Mouse (Mus musculus): ENCODE measurements around the gene Rnaseh2c.

The Rnaseh2c gene

DNA sequence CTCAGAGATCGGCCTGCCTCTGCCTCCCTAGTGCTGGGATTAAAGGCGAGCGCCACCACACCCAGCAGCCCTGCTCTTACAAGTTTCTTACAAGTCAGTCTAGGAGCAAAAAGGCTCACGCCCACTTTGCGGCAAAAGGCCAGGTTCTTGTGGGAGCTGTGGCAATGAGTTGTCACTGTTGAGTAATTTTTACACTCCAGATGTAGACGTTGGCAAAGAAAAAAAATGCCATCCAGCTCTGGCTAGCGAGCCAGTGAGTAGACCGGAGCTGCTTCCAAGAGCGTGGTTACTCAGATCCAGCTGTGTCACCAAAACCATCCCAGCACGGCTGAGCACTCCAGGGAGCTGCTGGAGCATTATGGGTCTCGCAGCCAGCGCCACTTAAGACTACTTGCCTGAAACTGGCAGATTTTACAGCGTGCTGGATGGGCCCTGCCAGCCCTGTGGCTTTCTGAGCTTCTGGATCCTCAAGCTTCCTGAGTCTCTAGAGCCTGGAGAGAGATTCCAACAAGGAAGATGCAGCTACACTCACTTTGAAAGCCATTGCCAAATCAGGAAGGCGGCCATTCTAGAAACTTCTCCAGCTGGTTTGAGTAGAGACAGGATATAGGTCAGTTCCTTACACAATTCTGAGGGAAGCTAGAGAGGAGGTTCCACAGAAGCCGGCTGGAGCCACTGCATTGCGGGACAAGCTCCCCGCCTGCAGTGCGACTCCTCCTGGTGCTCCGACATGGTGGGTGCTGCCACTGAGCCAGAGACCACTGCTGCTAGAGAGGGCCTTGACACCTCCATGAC is 29.1 kb upstream of the Rnaseh2c start:
- DNase-seq (ENCODE audit: low read depth in 2 of 2, low spot score in 2 of 2), result no peak

DNA sequence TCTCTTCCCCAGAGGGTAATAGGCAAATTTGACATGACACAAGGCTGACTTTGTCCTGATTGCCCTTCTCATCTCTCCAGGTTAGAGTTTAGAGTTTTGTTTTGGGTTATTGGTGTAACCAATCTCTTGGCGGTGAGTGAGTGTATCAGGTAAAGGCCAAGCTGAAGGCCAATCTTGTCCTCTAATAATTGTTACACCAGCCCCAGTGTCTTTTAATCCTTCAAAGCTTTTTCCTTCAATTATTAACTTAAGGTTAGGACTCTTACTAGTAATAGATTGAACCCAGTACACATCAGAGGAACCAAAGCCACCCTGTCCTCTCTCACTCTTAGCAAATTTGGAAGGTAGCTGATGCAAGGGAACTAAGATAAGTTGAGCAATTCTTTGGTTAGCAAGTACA is 26.3 kb upstream of the Rnaseh2c start:
- DNase-seq (ENCODE audit: low read depth in 2 of 2, low spot score in 2 of 2), result no peak

DNA sequence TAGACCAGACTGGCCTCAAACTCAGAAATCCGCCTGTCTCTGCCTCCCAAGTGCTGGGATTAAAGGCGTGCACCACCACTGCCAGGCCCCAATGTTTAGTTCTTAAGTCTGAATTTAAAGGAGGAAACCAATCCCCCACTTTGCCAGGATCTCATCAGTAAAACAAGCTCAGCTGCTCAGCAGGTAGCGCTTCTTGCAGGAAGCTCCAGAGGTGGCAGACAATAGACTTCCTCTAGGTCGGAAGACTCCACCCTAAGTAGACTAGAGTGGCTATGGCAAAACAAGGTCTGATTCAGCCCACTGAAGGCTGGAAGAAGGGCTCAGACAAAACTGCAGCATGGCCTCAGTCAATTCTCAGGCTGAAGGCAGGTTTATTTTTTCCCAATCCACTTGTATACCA is 21.7 kb upstream of the Rnaseh2c start:
- DNase-seq (ENCODE audit: low read depth in 2 of 2, low spot score in 2 of 2), result no peak

DNA sequence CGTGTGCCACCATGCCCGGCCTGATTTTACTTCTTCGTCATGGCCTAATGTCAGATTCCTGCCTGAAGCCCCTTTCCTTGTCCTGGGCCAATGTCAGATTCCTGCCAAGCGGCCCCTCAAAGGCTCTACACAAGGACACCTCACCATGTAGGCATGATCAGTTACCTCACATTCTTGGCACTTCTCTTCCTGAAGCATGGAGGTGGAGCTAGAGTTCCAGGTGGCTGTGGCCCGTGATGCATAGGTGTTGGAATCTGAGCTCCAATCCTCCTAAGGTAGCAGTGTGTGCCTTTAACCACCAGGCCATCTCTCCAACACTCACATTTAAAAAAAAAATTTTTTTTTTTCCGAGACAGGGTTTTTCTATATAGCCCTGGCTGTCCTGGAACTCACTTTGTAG is 20.9 kb upstream of the Rnaseh2c start:
- DNase-seq (ENCODE audit: low read depth in 2 of 2, low spot score in 2 of 2), result no peak

DNA sequence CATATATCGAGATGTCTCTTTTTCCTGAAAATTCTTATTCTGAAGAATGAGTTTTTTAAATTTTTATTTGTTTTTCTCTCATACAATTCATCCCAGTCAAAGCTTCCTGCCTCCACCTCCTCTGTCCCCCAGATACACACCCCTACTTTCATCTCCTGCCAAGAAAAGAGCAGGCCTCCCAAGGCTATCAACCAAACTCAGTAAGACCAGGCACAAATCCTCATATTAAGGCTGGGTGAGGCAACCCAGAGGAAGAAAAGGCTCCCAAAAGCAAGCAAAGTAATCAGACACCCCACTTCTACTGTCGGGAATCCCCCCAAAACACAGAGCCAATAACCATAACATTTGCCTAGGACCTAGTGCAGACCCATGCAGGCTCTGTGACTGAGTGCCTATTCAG is 19.7 kb upstream of the Rnaseh2c start:
- no peak for DNase-seq (ENCODE audit: low read depth in 2 of 2, low spot score in 2 of 2)

DNA sequence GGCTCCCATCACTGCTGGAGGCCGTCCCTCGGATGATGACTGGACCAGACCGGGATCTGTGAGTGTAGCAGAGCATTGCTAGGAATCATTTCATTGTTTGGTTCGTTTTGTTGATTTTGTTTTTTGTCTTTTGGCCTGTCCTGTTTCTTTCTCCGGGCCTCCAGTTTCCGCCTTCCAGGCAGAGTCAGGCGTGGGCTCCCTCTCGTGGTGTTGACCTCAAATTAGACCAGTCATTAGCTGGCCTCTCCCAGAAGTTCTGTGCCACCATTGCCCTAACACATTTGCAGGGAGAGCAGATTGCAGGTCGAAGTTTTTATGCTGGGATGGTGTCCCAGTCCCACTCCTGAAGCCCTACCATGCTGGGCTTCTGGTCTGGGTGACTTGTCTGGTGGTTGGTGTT is 12.5 kb upstream of the Rnaseh2c start:
- no peak for DNase-seq (ENCODE audit: low read depth in 2 of 2, low spot score in 2 of 2)

DNA sequence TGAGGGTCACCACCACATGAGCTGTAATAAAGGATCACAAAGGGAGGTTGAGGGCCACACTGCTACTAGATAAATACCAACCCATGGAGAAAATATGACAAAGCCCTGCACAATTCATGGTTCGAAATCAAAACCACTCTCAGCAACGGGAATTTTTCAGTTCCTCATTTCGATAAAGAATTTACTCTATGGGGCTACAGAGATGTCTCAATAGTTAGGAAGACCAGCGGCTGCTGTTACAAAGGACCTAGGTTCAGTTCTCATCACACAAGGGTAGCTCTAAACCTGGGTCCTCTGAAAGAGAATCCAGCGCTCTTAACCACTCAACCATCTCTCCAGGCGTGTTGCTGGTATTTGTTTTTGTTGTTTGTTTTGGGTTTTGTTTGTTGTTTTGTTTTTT is 9.8 kb upstream of the Rnaseh2c start:
- DNase-seq (ENCODE audit: low read depth in 2 of 2, low spot score in 2 of 2), result no peak

DNA sequence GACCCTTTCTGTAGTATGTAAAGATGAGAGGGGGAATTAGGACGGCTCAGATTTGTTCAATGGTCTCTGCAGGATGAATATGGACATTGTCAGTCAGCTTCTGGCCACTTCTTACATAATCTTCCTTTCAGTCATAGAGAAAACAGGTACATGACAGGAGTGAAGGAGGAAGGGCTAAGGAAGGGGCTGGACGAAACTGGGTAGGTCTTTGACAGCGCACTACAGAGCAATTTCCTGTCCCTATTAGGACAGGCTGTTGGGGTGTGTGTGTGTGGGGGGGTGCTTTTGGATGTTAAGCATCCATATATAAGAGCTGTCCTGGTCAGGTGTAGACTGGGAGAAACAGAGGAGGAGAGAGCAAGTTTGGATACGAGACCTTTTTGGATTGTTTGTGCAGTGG is 2.4 kb upstream of the Rnaseh2c start:
- no peak for DNase-seq (ENCODE audit: low read depth in 2 of 2, low spot score in 2 of 2)

DNA sequence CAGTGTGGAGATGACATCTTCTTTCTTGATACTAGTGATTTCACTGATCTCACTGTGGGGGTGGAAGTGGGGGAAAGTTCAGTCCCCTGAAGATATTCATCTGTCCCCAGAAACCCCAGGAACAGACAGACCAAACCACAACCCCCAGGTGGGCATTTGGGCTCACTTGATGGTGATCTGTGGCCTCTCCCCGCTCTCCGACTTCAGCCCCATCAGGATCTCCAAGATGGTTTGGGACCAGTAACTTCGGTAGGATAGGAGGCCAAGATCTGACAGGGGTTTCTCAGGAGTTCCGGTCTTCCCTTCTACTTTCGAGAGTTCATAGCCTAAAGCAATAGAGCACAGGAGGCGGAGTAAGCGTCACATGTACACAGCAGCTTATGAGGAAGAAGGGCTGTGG is 2.0 kb downstream of the Rnaseh2c start:
- no peak for DNase-seq (ENCODE audit: low read depth in 2 of 2, low spot score in 2 of 2)

DNA sequence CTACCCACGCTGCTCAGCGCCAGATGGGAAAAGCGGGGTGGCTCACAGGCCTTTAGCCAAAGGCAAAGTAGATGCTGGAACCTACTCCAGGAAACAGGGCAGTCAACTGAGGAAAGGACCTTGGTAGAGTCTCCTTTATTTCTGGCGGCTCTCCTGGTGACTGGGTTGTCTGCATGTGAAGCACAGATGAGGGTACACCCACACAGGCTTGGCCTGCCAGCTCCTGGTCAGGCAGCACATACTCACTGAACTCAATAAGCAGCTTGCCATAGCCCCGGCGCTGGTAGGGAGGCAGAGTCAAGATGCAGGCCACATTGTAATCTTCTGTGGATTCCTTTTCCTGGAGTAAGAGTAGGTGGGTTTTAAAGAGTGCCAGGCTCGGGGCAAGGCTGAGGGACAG is 3.5 kb downstream of the Rnaseh2c start:
- no peak for DNase-seq (ENCODE audit: low read depth in 2 of 2, low spot score in 2 of 2)

DNA sequence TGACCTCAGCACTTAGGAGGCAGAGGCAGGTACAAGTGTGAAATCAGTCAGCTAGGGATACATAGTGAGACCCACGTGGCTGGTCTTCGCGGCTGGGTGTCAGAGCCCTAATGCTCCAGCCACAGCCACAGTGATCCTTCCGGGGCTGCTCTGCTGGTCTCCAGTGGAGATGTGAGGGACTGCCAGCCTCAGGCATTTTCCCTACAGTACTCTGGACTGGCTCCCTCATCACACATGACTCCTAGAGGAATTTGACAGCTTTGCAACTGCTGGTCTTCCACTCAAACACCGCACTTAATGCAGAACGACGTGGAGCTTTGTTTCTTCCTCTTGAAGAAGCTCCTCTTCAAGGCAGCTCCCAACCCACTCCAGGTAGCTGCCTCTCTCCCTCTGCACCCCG is 4.5 kb downstream of the Rnaseh2c start:
- no peak for DNase-seq (ENCODE audit: low read depth in 2 of 2, low spot score in 2 of 2)

DNA sequence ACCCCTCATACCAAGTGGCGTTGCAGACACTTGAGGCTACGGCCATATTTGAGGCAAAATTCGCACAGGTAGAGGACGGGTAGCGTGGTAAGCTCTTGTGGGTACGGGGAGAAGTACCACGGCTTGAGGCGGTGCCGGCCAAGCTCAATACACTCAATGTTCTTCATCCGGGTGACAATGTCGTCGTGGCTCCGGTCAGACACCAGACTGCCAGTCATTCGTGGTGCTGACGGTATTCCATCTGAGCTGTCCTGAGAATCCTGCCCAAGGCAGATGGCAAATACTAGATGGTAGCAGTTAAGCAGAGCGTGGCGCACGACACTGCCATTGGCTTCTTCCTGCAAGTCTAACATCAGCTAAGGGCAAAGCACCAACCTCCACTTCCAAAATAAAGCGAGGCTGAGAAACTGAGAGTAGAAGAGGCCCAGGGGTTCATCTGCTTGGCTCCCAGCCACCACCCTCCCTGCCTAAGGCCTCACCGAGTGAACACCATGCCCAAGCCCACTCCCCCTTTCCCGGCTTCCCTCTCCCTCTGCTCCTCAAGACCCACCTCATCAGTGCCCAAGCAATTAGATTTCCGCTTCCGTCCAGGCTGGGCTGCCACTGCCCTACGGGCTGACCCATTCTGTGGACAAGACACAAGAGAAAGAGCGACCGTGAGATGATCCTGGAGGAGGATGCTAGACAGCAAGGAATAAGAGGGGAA is 6.2 kb downstream of the Rnaseh2c start:
- no peak for DNase-seq (ENCODE audit: low read depth in 2 of 2, low spot score in 2 of 2)

DNA sequence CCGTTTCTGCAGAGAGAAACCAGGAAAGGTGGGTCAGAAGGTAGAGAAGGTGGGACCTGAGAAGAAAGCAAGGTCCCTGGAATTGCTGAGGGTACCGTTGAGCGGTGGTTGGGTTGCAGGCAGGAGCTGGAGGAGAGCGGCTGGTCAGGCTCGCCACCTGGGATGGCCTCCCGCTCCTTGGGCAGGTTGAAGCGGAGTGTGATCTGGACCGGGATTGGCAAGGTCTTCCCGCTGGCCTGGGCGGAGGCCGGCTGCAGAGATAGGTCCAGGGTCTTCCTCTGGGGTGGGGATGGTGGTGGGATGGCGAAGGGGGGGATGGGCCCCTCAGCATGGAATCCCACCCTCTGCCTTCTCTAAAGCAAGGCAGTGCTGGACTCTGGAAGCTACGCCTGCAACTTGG is 7.0 kb downstream of the Rnaseh2c start:
- no peak for DNase-seq (ENCODE audit: low read depth in 2 of 2, low spot score in 2 of 2)

DNA sequence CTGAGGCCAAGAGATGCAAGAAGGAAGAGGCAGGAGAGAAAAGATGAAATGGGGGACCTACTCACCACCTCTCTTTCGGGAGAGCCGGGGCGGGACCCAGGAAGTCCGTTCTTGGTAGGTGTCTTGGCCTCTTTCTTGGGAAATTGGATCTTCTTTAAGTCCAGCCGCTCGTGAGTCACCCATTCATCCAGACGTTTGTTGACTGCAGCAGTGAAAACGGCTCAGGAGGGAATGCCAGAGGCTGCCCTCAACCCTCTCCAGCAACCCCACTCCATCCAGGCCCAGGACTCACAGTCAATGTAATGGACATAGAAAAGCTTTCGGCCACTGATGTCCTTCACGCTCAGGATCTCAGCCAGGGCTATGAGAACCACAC is 7.5 kb downstream of the Rnaseh2c start:
- no peak for DNase-seq (ENCODE audit: low read depth in 2 of 2, low spot score in 2 of 2)

DNA sequence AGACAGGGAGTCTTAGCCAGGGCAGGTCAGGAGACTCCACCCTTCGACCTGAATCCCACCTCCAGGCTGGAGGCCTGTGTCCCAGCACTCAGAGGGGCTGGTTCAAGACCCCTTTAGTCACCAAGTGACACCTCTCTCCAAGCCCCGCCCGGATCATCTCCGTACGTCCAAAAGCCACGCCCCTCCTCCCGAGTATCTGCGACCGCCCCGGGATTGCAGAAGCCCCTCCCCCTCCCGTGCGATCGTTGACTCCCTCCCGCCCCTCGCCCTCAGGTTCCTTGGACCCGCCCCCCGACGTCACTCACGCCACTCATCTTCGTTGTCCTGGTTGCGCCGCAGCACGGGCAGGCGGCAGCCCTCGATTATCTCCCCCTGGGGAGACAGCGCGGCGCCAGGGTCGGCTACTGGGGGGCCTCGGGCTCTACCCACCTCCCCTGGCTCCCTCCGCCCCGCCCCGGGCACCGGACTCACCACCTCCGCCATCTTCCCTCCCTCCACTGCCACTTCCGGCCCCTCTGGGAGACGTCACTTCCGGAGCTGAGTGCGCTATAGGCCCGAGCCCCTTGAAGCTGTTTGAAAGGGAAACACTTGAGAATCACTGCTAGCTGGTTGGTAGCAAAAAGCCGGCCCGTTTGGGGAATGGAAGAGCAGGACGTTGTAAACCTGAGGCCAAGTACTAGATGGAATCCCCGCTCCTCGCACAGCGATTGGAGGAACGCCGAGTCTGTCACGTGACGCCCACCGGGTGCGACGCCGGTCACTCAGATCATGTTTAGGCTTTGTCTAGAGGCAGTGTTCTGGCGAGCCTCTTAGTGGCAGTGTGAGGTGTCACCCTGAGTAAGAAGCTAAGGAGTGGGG is 8.1 kb downstream of the Rnaseh2c start, which contains the start of gene Kat5:
Kat5 (minus strand) TSS at position 691 of the 858 bp plus-strand sequence.
- peak; percentile 87 to 91 for DNase-seq (ENCODE audit: low read depth in 2 of 2, low spot score in 2 of 2)

DNA sequence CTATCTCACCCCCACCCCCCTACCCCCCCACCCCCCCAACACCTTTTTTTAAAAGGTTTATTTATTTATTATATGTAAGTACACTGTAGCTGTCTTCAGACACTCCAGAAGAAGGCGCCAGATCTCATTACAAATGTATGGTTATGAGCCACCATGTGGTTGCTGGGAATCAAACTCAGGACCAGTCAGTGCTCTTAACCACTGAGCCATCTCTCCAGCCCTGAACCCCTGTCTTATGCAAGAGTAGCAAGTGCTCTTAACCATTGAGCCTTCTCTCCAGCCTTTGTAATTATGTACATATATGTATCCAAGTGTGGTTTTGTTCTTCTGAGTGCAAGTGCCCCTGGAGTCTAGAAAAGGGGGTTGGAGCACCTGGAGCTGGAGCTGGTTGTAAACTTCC is 10.3 kb downstream of the Rnaseh2c start:
- DNase-seq (ENCODE audit: low read depth in 2 of 2, low spot score in 2 of 2), result peak in 1 of 2 experiments; percentile 30

DNA sequence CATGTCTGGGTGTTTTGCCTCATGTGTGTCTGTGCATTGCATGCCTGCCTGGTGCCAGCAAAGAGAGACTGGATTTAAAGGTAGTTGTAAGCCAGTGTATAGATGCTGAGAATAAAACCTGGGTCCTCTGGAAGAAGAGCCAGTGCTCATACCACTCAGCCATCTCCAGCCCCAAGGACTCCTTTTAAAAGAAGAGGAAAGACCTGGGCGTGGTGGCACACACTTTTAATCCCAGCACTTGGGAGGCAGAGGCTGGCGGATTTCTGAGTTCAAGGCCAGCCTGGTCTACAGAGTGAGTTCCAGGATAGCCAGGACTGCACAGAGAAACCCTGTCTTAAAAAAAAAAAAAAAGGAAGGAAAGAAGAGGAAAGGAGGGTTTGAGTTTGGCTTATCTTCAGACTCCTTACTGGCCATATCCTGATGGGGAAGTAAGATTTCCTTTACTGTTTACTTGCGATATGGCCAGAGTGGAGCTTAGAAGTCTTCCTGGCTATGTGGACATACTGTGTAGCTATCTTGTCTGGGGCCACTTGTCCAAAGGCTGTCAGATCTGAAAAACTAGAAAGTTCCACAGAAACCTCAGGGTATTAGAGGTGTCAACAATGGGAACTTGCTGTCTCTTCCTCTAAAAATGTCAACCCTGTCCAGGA is 11.2 kb downstream of the Rnaseh2c start:
- no peak for DNase-seq (ENCODE audit: low read depth in 2 of 2, low spot score in 2 of 2)

DNA sequence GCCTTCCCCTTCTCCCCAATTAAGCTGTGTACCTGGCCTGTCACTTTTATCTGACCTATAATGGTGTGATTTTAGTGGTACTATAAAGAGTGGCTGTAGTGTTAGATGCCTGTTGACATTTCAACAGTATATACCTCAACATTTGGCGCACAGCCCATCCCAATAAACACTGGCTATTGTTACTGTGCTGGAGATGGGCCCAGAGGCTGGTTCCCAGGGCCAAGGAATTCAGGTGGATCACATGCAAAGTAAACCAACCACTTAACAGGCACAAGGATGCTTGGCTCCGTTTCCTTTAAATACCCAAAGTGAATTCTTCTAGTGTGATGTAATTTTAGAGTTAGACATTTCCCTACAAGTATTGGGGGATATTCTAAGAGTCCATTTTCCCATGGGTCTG is 13.3 kb downstream of the Rnaseh2c start:
- DNase-seq (ENCODE audit: low read depth in 2 of 2, low spot score in 2 of 2), result no peak

DNA sequence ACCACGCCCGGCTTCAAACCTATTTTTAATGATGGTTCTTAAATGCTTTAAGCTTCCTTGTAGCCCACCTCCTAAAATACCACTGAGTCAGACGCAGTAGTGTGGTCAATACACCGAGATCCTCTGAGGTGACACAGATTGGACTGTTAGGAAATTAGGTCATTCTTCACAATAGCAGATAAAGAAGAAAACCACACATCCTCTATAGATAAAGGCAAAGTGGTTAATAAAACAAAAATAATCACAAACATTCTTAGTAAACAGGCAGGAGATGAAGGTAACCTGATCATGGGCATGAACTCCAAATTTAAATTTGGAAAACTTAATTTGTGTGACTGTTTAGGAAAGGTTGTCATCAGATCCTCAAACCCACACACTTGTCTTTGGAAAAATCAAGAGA is 18.3 kb downstream of the Rnaseh2c start:
- DNase-seq (ENCODE audit: low read depth in 2 of 2, low spot score in 2 of 2), result no peak

DNA sequence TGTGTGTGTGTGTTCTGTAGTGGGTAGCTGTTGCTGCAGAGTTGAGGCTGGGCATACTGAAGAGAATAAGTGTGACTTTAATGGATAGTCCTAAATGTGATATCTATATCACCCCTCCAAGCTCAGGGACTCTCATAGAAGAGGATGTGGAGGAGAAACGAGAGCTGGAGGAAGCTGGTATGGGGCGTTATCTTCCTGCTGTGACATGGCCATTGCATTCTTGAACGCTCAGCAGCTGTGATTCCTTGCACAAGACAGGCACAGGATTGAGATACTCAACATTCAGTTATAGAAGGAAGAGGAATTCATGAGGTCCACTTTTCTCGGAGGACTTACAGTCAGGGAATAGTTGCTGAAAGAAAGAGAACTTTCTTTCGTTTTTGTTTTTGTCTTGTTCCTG is 20.2 kb downstream of the Rnaseh2c start:
- DNase-seq (ENCODE audit: low read depth in 2 of 2, low spot score in 2 of 2), result no peak

DNA sequence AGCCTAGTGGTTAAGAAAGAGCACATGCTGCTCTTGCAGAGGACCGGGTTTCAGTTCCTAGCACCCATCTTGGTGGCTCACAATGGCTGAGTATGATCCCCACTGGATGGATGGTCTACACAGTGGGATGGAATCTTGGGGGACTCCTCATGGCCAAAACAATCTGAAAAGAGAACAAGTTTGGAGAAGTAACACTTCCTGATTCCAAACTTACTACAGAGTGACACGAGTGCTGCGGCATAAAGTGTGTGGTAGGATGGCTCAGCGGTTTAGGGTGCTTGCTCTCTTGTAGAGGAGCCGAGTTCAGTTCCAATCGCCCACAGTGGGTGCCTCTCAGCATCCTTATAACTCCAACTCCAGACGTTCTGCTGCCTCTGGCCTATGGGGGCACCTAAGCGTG is 23.6 kb downstream of the Rnaseh2c start:
- DNase-seq (ENCODE audit: low read depth in 2 of 2, low spot score in 2 of 2), result no peak
